Mouse (Mus musculus): ENCODE data around the gene Cdk5. TPM values are rescaled to one million over a fixed set of nuclear protein-coding genes. Genes with fewer than 3 reads are reported as not detected.
A peak's percentile ranks its signal among the peaks of the same experiment; 100 is the strongest.

Gene Cdk5
- total and polyA plus RNA-seq, 2 experiments = 10.0 to 38.4 TPM

- Histone ChIP-seq H3K4me1 (ENCODE audit: control insufficient read depth, insufficient read depth, low read length) (peaks cover 5% of the 10 kb centered on the region; the same call in 1 of the 2 replicates), H3K27me3 (ENCODE audit: control insufficient read depth, insufficient read depth, low read length) (no peaks in the 10 kb centered on the region), H3K4me3 (ENCODE audit: insufficient read depth, low read depth, low read length) (peak overlapping the region; percentile 52), H3K9ac (ENCODE audit: low read depth, low read length) (peak overlapping the region; percentile 56), H3K36me3 (ENCODE audit: control insufficient read depth, insufficient read depth, low read length) (no peaks in the 10 kb centered on the region), H3K79me2 (ENCODE audit: control insufficient read depth, insufficient read depth, low read length) (no peaks in the 10 kb centered on the region), H3K27ac (replicated peaks; ENCODE audit: insufficient read depth, low read depth, low read length) (peak overlapping the region; percentile 43)
- no peak for TF ChIP-seq POLR2A (IDR thresholded peaks at IDR 0.05; ENCODE audit: extremely low read depth, insufficient read depth, low read length)
- TF ChIP-seq CTCF (IDR thresholded peaks at IDR 0.05; ENCODE audit: low read depth, low read length) = peak; percentile 61
- 4% methylated on average over 34 of the region's 34 CpGs for WGBS
- DNase-seq (ENCODE audit: extremely low read depth, low read depth, low spot score) = peak; percentile 88
Observed at GRCm38 (mm10) chr5:24383026-24383859, 40.1 kb downstream of the Cdk5 start.

GRCm38 (mm10) chr5:24381988-24382387 lies 41.3 kb downstream of the Cdk5 start:
- no peak for TF ChIP-seq CTCF (IDR thresholded peaks at IDR 0.05; ENCODE audit: low read depth, low read length)
- no peak for TF ChIP-seq POLR2A (IDR thresholded peaks at IDR 0.05; ENCODE audit: extremely low read depth, insufficient read depth, low read length)
- Histone ChIP-seq H3K27ac (replicated peaks; ENCODE audit: insufficient read depth, low read depth, low read length) (no peak overlapping the region), H3K27me3 (ENCODE audit: control insufficient read depth, insufficient read depth, low read length) (no peaks in the 10 kb centered on the region), H3K79me2 (ENCODE audit: control insufficient read depth, insufficient read depth, low read length) (no peaks in the 10 kb centered on the region), H3K36me3 (ENCODE audit: control insufficient read depth, insufficient read depth, low read length) (no peaks in the 10 kb centered on the region), H3K4me1 (ENCODE audit: control insufficient read depth, insufficient read depth, low read length) (no peaks in the 10 kb centered on the region; the same call in 1 of the 2 replicates), H3K4me3 (ENCODE audit: insufficient read depth, low read depth, low read length) (no peak overlapping the region), H3K9ac (ENCODE audit: low read depth, low read length) (no peak overlapping the region)
- 54% methylated on average over 2 of the region's 2 CpGs for WGBS
- no peak for DNase-seq (ENCODE audit: extremely low read depth, low read depth, low spot score)

- Histone ChIP-seq H3K9ac (ENCODE audit: low read depth, low read length) (no peak overlapping the region), H3K4me1 (ENCODE audit: control insufficient read depth, insufficient read depth, low read length) (no peaks in the 10 kb centered on the region; the same call in 1 of the 2 replicates), H3K36me3 (ENCODE audit: control insufficient read depth, insufficient read depth, low read length) (no peaks in the 10 kb centered on the region), H3K27me3 (ENCODE audit: control insufficient read depth, insufficient read depth, low read length) (no peaks in the 10 kb centered on the region), H3K27ac (replicated peaks; ENCODE audit: insufficient read depth, low read depth, low read length) (no peak overlapping the region), H3K4me3 (ENCODE audit: insufficient read depth, low read depth, low read length) (no peak overlapping the region), H3K79me2 (ENCODE audit: control insufficient read depth, insufficient read depth, low read length) (no peaks in the 10 kb centered on the region)
- TF ChIP-seq CTCF (IDR thresholded peaks at IDR 0.05; ENCODE audit: low read depth, low read length) (no peak), POLR2A (IDR thresholded peaks at IDR 0.05; ENCODE audit: extremely low read depth, insufficient read depth, low read length) (no peak)
- DNase-seq (ENCODE audit: extremely low read depth, low read depth, low spot score) = no peak
- 88% methylated on average over 6 of the region's 6 CpGs for WGBS
Observed at GRCm38 (mm10) chr5:24381486-24381885, 41.8 kb downstream of the Cdk5 start.

GRCm38 (mm10) chr5:24380499-24380898 lies 42.8 kb downstream of the Cdk5 start:
- Histone ChIP-seq H3K27ac (replicated peaks; ENCODE audit: insufficient read depth, low read depth, low read length) (no peak overlapping the region), H3K4me1 (ENCODE audit: control insufficient read depth, insufficient read depth, low read length) (no peaks in the 10 kb centered on the region; the same call in 1 of the 2 replicates), H3K79me2 (ENCODE audit: control insufficient read depth, insufficient read depth, low read length) (no peaks in the 10 kb centered on the region), H3K4me3 (ENCODE audit: insufficient read depth, low read depth, low read length) (no peak overlapping the region), H3K9ac (ENCODE audit: low read depth, low read length) (no peak overlapping the region), H3K27me3 (ENCODE audit: control insufficient read depth, insufficient read depth, low read length) (no peaks in the 10 kb centered on the region), H3K36me3 (ENCODE audit: control insufficient read depth, insufficient read depth, low read length) (no peaks in the 10 kb centered on the region)
- TF ChIP-seq POLR2A (IDR thresholded peaks at IDR 0.05; ENCODE audit: extremely low read depth, insufficient read depth, low read length) = no peak
- no peak for TF ChIP-seq CTCF (IDR thresholded peaks at IDR 0.05; ENCODE audit: low read depth, low read length)
- WGBS = 89% methylated on average over 4 of the region's 4 CpGs
- no peak for DNase-seq (ENCODE audit: extremely low read depth, low read depth, low spot score)

- H3K27me3 ChIP-seq (ENCODE audit: control insufficient read depth, insufficient read depth, low read length) = no peaks in the 10 kb centered on the region
- TF ChIP-seq CTCF (IDR thresholded peaks at IDR 0.05; ENCODE audit: low read depth, low read length) = no peak
- TF ChIP-seq POLR2A (IDR thresholded peaks at IDR 0.05; ENCODE audit: extremely low read depth, insufficient read depth, low read length) = no peak
- DNase-seq (ENCODE audit: extremely low read depth, low read depth, low spot score) = no peak
- H3K36me3 ChIP-seq (ENCODE audit: control insufficient read depth, insufficient read depth, low read length) = no peaks in the 10 kb centered on the region
- WGBS = 82% methylated on average over 4 of the region's 4 CpGs
- H3K4me1 ChIP-seq (ENCODE audit: control insufficient read depth, insufficient read depth, low read length) = no peaks in the 10 kb centered on the region; the same call in 1 of the 2 replicates
- H3K9ac ChIP-seq (ENCODE audit: low read depth, low read length) = no peak overlapping the region
- H3K4me3 ChIP-seq (ENCODE audit: insufficient read depth, low read depth, low read length) = no peak overlapping the region
- no peaks in the 10 kb centered on the region for H3K79me2 ChIP-seq (ENCODE audit: control insufficient read depth, insufficient read depth, low read length)
- H3K27ac ChIP-seq (replicated peaks; ENCODE audit: insufficient read depth, low read depth, low read length) = no peak overlapping the region
Observed at GRCm38 (mm10) chr5:24379501-24379900, 43.8 kb downstream of the Cdk5 start.

- no peak for TF ChIP-seq POLR2A (IDR thresholded peaks at IDR 0.05; ENCODE audit: extremely low read depth, insufficient read depth, low read length)
- TF ChIP-seq CTCF (IDR thresholded peaks at IDR 0.05; ENCODE audit: low read depth, low read length) = no peak
- Histone ChIP-seq H3K27ac (replicated peaks; ENCODE audit: insufficient read depth, low read depth, low read length) (no peak overlapping the region), H3K79me2 (ENCODE audit: control insufficient read depth, insufficient read depth, low read length) (no peaks in the 10 kb centered on the region), H3K9ac (ENCODE audit: low read depth, low read length) (no peak overlapping the region), H3K4me1 (ENCODE audit: control insufficient read depth, insufficient read depth, low read length) (no peaks in the 10 kb centered on the region; the same call in 1 of the 2 replicates), H3K36me3 (ENCODE audit: control insufficient read depth, insufficient read depth, low read length) (no peaks in the 10 kb centered on the region), H3K4me3 (ENCODE audit: insufficient read depth, low read depth, low read length) (no peak overlapping the region), H3K27me3 (ENCODE audit: control insufficient read depth, insufficient read depth, low read length) (no peaks in the 10 kb centered on the region)
- no peak for DNase-seq (ENCODE audit: extremely low read depth, low read depth, low spot score)
- 84% methylated on average over 2 of the region's 2 CpGs for WGBS
Observed at GRCm38 (mm10) chr5:24378700-24379099, 44.6 kb downstream of the Cdk5 start.

Measured in liver, adult 2 months (tissue).